Mouse (Mus musculus) B cell, adult 62 days (primary cell): ENCODE data around the gene H2afj. TPM values are rescaled to one million over a fixed set of nuclear protein-coding genes. Genes with fewer than 3 reads are reported as not detected.

Experiments
- total RNA-seq: library from RNA; stranded (reverse); gene quantifications from 4 replicates; pipeline ENCODE4 v1.2.4, GENCODE M21; 2023

Gene H2afj
- total RNA-seq = 50.5 to 66.8 TPM (median 53.5 TPM) in 4 replicates

GRCm38 (mm10) chr6:136808014-136808417, at the start of gene H2afj:
TSS of gene H2afj (plus strand) at chr6:136808244.

GRCm38 (mm10) chr6:136781377-136781986, 26.6 kb upstream of the H2afj start, which contains the start of gene Gucy2c:
TSS of gene Gucy2c (minus strand) at chr6:136781765.

GRCm38 (mm10) chr6:136803739-136804633, 4.1 kb upstream of the H2afj start, which contains the start of gene Hist4h4:
TSS of gene Hist4h4 (minus strand) at chr6:136804415.

DNA sequence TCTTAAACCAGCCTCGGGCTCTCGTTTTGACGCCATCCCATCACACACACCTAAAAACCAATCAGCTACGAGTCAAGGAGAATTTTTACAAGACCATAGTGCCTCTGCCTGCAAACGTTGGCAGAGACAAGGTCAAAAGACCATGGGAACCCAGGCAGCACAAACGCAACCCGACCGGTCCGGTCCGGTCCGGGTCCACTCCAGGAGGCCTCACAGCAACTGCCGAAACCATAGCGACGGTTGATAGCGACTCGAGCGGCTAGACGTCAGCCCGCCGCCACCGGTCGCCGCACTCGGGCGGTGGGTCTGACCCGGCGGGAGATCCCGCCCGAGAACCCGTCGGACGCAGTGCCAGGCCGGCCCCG, 19.5 kb downstream of the H2afj start, which contains the start of gene BC049715:
TSS of gene BC049715 (plus strand) at position 111 of the 365 bp plus-strand sequence.

GRCm38 (mm10) chr6:136827881-136828561, 20.0 kb downstream of the H2afj start, which contains the start of gene Wbp11:
TSS of gene Wbp11 (minus strand) at chr6:136828233.

GRCm38 (mm10) chr6:136835352-136835751, 27.3 kb downstream of the H2afj start, which contains the start of gene Smco3:
TSS of gene Smco3 (minus strand) at chr6:136835452.

GRCm38 (mm10) chr6:136857186-136857872, 49.3 kb downstream of the H2afj start, which contains the start of gene Art4:
TSS of gene Art4 (minus strand) at chr6:136857733.

Other genes with a start within 250 kb of the H2afj start
- 73.7 to 84.3 TPM (median 79.0 TPM) in 4 replicates for gene Plbd1, start 146.3 kb upstream of the H2afj start, total RNA-seq
- gene Gucy2c, start 26.5 kb upstream of the H2afj start, total RNA-seq = 0.24 TPM in 1 of 4 replicates, not detected in the others
- 14.5 to 18.6 TPM (median 15.4 TPM) in 4 replicates for gene Hist4h4, start 3.8 kb upstream of the H2afj start, total RNA-seq
- gene BC049715, start 19.4 kb downstream of the H2afj start, total RNA-seq = 4.4 to 9.9 TPM (median 7.9 TPM) in 4 replicates
- 229 to 267 TPM (median 251 TPM) in 4 replicates for gene Wbp11, start 20.0 kb downstream of the H2afj start, total RNA-seq
- not detected in 4 replicates for gene Smco3, start 27.2 kb downstream of the H2afj start, total RNA-seq
- 0.30 TPM in 1 of 4 replicates, not detected in the others for gene Art4, start 49.5 kb downstream of the H2afj start, total RNA-seq
- not detected in 4 replicates for gene Mgp, start 67.6 kb downstream of the H2afj start, total RNA-seq
- 9.8 to 16.9 TPM (median 11.5 TPM) in 4 replicates for gene Erp27, start 113.9 kb downstream of the H2afj start, total RNA-seq
- 0.09 TPM in 1 of 4 replicates, not detected in the others for gene Pde6h, start 115.6 kb downstream of the H2afj start, total RNA-seq
- gene Arhgdib, start 133.7 kb downstream of the H2afj start, total RNA-seq = 879 to 975 TPM (median 929 TPM) in 4 replicates